Mouse (Mus musculus): ENCODE results near the gene Ncapd3. TPM values are rescaled to one million over a fixed set of nuclear protein-coding genes. Genes with fewer than 3 reads are reported as not detected.

Ncapd3 gene
- polyA plus RNA-seq, 1 experiment from 2014 or later, result 29.4 TPM

- peaks cover 28% of the 10 kb centered on the region; the same call in 1 of the 2 replicates for H3K36me3 ChIP-seq (ENCODE audit: control insufficient read depth, insufficient read depth, low read length)
- H3K4me3 ChIP-seq (ENCODE audit: low read depth, low read length), result no peak overlapping the region
- 81% methylated on average over 4 of the region's 4 CpGs for WGBS
- H3K4me1 ChIP-seq (ENCODE audit: control insufficient read depth, insufficient read depth, low read length), result peaks cover 10% of the 10 kb centered on the region
- no peak for DNase-seq (ENCODE audit: low spot score)
- no peak overlapping the region for H3K9ac ChIP-seq (ENCODE audit: low read depth, low read length)
- H3K9me3 ChIP-seq (ENCODE audit: control insufficient read depth, low read length), result no peaks in the 10 kb centered on the region
- no peak for ATAC-seq (ENCODE audit: low read depth)
- H3K27me3 ChIP-seq (replicated peaks; ENCODE audit: control insufficient read depth, insufficient read depth, low read length), result no peaks in the 10 kb centered on the region
- no peak overlapping the region for H3K27ac ChIP-seq (replicated peaks; ENCODE audit: low read depth, low read length)
- H3K4me2 ChIP-seq (ENCODE audit: low read depth, low read length), result no peak overlapping the region
Observed at GRCm38 (mm10) chr9:27144271-27144840, 114.4 kb downstream of the Ncapd3 start.

Other genes with a start within 250 kb of the Ncapd3 start
- 4.6 and 5.6 TPM in 2 replicates for gene Glb1l2, start 223.7 kb upstream of the Ncapd3 start, polyA plus RNA-seq (2014; fragmentation: Nextera tagmentation; extraction: Ambion mirVana)
- gene Glb1l3, start 169.3 kb upstream of the Ncapd3 start, polyA plus RNA-seq (2014; fragmentation: Nextera tagmentation; extraction: Ambion mirVana), result not detected in 2 replicates
- 0.16 TPM in 1 of 2 replicates, not detected in the other for gene Gm1110, start 107.1 kb upstream of the Ncapd3 start, polyA plus RNA-seq (2014; fragmentation: Nextera tagmentation; extraction: Ambion mirVana)
- gene Acad8, start 30.6 kb upstream of the Ncapd3 start, polyA plus RNA-seq (2014; fragmentation: Nextera tagmentation; extraction: Ambion mirVana), result 43.6 and 44.7 TPM in 2 replicates
- 115 and 128 TPM in 2 replicates for gene Thyn1, start 30.5 kb upstream of the Ncapd3 start, polyA plus RNA-seq (2014; fragmentation: Nextera tagmentation; extraction: Ambion mirVana)
- gene Vps26b, start 110 bp upstream of the Ncapd3 start, polyA plus RNA-seq (2014; fragmentation: Nextera tagmentation; extraction: Ambion mirVana), result 41.8 and 43.0 TPM in 2 replicates
- 121 and 122 TPM in 2 replicates for gene Jam3, start 125.2 kb downstream of the Ncapd3 start, polyA plus RNA-seq (2014; fragmentation: Nextera tagmentation; extraction: Ambion mirVana)

All from embryonic facial prominence, embryonic 14.5 days (tissue).